Mouse (Mus musculus): ENCODE measurements around the gene Inpp4b.
"Not testable (repeated sequence)": the region's sequence is repeated elsewhere in the genome, so short reads cannot be mapped to it uniquely, and the experiment has no call there.

Inpp4b gene

GRCm38 (mm10) chr8:81992966-81993365 lies 650.6 kb downstream of the Inpp4b start:
- no peak for DNase-seq (ENCODE audit: low spot score in 2 of 2)

GRCm38 (mm10) chr8:81996239-81996638 lies 653.9 kb downstream of the Inpp4b start:
- no peak for DNase-seq (ENCODE audit: low spot score in 2 of 2)

- DNase-seq (ENCODE audit: low spot score in 2 of 2): peak; percentile 15 to 55
Measured at GRCm38 (mm10) chr8:81996823-81997222, 654.5 kb downstream of the Inpp4b start.

GRCm38 (mm10) chr8:82004158-82004557 lies 661.8 kb downstream of the Inpp4b start:
- no peak for DNase-seq (ENCODE audit: low spot score in 2 of 2)

GRCm38 (mm10) chr8:82005466-82005865 lies 663.1 kb downstream of the Inpp4b start:
- no peak for DNase-seq (ENCODE audit: low spot score in 2 of 2)

- DNase-seq (ENCODE audit: low spot score in 2 of 2): no peak
Measured at GRCm38 (mm10) chr8:82017792-82018191, 675.4 kb downstream of the Inpp4b start.

- no peak for DNase-seq (ENCODE audit: low spot score in 2 of 2)
Measured at GRCm38 (mm10) chr8:82027401-82027800, 685.0 kb downstream of the Inpp4b start.

GRCm38 (mm10) chr8:82028896-82029295 lies 686.5 kb downstream of the Inpp4b start:
- DNase-seq (ENCODE audit: low spot score in 2 of 2): peak in 1 of 2 experiments; percentile 22

- DNase-seq (ENCODE audit: low spot score in 2 of 2): not testable (repeated sequence)
Measured at GRCm38 (mm10) chr8:82032035-82032434, 689.7 kb downstream of the Inpp4b start.

GRCm38 (mm10) chr8:82054030-82054429 lies 711.7 kb downstream of the Inpp4b start:
- no peak for DNase-seq (ENCODE audit: low spot score in 2 of 2)

- no peak for DNase-seq (ENCODE audit: low spot score in 2 of 2)
Measured at GRCm38 (mm10) chr8:82067619-82068018, 725.3 kb downstream of the Inpp4b start.

- DNase-seq (ENCODE audit: low spot score in 2 of 2): no peak
Measured at GRCm38 (mm10) chr8:82079267-82079666, 736.9 kb downstream of the Inpp4b start.

- DNase-seq (ENCODE audit: low spot score in 2 of 2): not testable (repeated sequence)
Measured at GRCm38 (mm10) chr8:82086631-82087030, 744.3 kb downstream of the Inpp4b start.

- DNase-seq (ENCODE audit: low spot score in 2 of 2): no peak
Measured at GRCm38 (mm10) chr8:82090901-82091300, 748.5 kb downstream of the Inpp4b start.

- no peak for DNase-seq (ENCODE audit: low spot score in 2 of 2)
Measured at GRCm38 (mm10) chr8:82093274-82093673, 750.9 kb downstream of the Inpp4b start.

- peak in 1 of 2 experiments; percentile 4 for DNase-seq (ENCODE audit: low spot score in 2 of 2)
Measured at GRCm38 (mm10) chr8:82104560-82104959, 762.2 kb downstream of the Inpp4b start.

- no peak for DNase-seq (ENCODE audit: low spot score in 2 of 2)
Measured at GRCm38 (mm10) chr8:82106131-82106530, 763.8 kb downstream of the Inpp4b start.

GRCm38 (mm10) chr8:82150272-82150671 lies 807.9 kb downstream of the Inpp4b start:
- DNase-seq (ENCODE audit: low spot score in 2 of 2): no peak

GRCm38 (mm10) chr8:82157928-82158327 lies 815.6 kb downstream of the Inpp4b start:
- DNase-seq (ENCODE audit: low spot score in 2 of 2): no peak

Measured in left cerebral cortex, adult 9 months (tissue).